Mouse (Mus musculus): ENCODE measurements around the gene Defb20. TPM values are rescaled to one million over a fixed set of nuclear protein-coding genes. Genes with fewer than 3 reads are reported as not detected.

Gene Defb20
- polyA plus RNA-seq, 1 experiment = not detected

Other genes with a start within 250 kb of the Defb20 start
- gene Tbc1d20, start 183.2 kb upstream of the Defb20 start, polyA plus RNA-seq (2012; ENCODE audit: insufficient read depth, insufficient read length, missing spikeins) = 68.9 and 101 TPM in 2 replicates
- 38.1 and 47.7 TPM in 2 replicates for gene Rbck1, start 144.4 kb upstream of the Defb20 start, polyA plus RNA-seq (2012; ENCODE audit: insufficient read depth, insufficient read length, missing spikeins)
- 4.8 and 5.2 TPM in 2 replicates for gene Trib3, start 133.0 kb upstream of the Defb20 start, polyA plus RNA-seq (2012; ENCODE audit: insufficient read depth, insufficient read length, missing spikeins)
- not detected in 2 replicates for gene Nrsn2, start 100.4 kb upstream of the Defb20 start, polyA plus RNA-seq (2012; ENCODE audit: insufficient read depth, insufficient read length, missing spikeins)
- gene Sox12, start 79.0 kb upstream of the Defb20 start, polyA plus RNA-seq (2012; ENCODE audit: insufficient read depth, insufficient read length, missing spikeins) = 0.46 and 0.99 TPM in 2 replicates
- 1.2 and 1.4 TPM in 2 replicates for gene Zcchc3, start 62.0 kb upstream of the Defb20 start, polyA plus RNA-seq (2012; ENCODE audit: insufficient read depth, insufficient read length, missing spikeins)
- gene 6820408C15Rik, start 61.5 kb upstream of the Defb20 start, polyA plus RNA-seq (2012; ENCODE audit: insufficient read depth, insufficient read length, missing spikeins) = 0.71 and 0.79 TPM in 2 replicates
- gene Defb23, start 12.4 kb upstream of the Defb20 start, polyA plus RNA-seq (2012; ENCODE audit: insufficient read depth, insufficient read length, missing spikeins) = not detected in 2 replicates
- gene Defb22, start 13.1 kb downstream of the Defb20 start, polyA plus RNA-seq (2012; ENCODE audit: insufficient read depth, insufficient read length, missing spikeins) = not detected in 2 replicates
- not detected in 2 replicates for gene Defb26, start 34.6 kb downstream of the Defb20 start, polyA plus RNA-seq (2012; ENCODE audit: insufficient read depth, insufficient read length, missing spikeins)
- not detected in 2 replicates for gene Defb28, start 41.2 kb downstream of the Defb20 start, polyA plus RNA-seq (2012; ENCODE audit: insufficient read depth, insufficient read length, missing spikeins)
- not detected in 2 replicates for gene Defb29, start 63.0 kb downstream of the Defb20 start, polyA plus RNA-seq (2012; ENCODE audit: insufficient read depth, insufficient read length, missing spikeins)
- not detected in 2 replicates for gene Gm17416, start 92.3 kb downstream of the Defb20 start, polyA plus RNA-seq (2012; ENCODE audit: insufficient read depth, insufficient read length, missing spikeins)
- gene Defb21, start 95.7 kb downstream of the Defb20 start, polyA plus RNA-seq (2012; ENCODE audit: insufficient read depth, insufficient read length, missing spikeins) = not detected in 2 replicates
- not detected in 2 replicates for gene Defb19, start 103.2 kb downstream of the Defb20 start, polyA plus RNA-seq (2012; ENCODE audit: insufficient read depth, insufficient read length, missing spikeins)
- gene Defb45, start 122.3 kb downstream of the Defb20 start, polyA plus RNA-seq (2012; ENCODE audit: insufficient read depth, insufficient read length, missing spikeins) = not detected in 2 replicates
- not detected in 2 replicates for gene Defb36, start 127.3 kb downstream of the Defb20 start, polyA plus RNA-seq (2012; ENCODE audit: insufficient read depth, insufficient read length, missing spikeins)
- not detected in 2 replicates for gene Defb25, start 146.0 kb downstream of the Defb20 start, polyA plus RNA-seq (2012; ENCODE audit: insufficient read depth, insufficient read length, missing spikeins)
- 1.2 and 1.6 TPM in 2 replicates for gene Rem1, start 149.9 kb downstream of the Defb20 start, polyA plus RNA-seq (2012; ENCODE audit: insufficient read depth, insufficient read length, missing spikeins)
- gene H13, start 192.4 kb downstream of the Defb20 start, polyA plus RNA-seq (2012; ENCODE audit: insufficient read depth, insufficient read length, missing spikeins) = 54.9 and 59.2 TPM in 2 replicates
- 42.0 and 42.5 TPM in 2 replicates for gene Mcts2, start 210.0 kb downstream of the Defb20 start, polyA plus RNA-seq (2012; ENCODE audit: insufficient read depth, insufficient read length, missing spikeins)